9 mouse cellular contexts compared by ENCODE assay signal in the genomic region with DNA sequence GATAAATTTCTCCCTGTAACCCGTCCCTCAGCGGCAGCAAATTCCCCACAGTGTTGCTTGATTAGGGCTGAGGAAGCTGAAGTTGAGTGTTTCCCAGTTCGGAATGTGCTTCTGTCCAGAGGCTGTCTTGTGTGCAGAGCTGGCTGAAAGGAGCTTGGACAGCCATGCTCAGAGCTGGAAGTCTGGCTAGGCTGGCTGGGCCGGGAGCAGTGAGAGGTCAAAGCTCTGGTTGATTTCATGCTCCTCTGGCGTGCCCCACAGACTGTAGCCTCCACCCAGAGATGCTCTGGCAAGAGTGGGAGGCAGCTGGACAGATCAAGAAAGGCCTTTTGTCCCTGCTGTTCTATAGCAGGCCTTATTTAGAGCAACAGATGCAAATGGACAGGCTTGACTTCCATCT.
DNase-seq lines count a peak whose midpoint lies in the region; ATAC-seq and TF ChIP-seq lines count a peak whose summit lies in the region.
"Had no signal": no experiment of that assay in that cellular context is flagged by ENCODE, and none has a peak within 500 bp of the region (broad histone marks: within the 10 kb centered on the region; RNA-seq: fewer than 3 reads in every experiment).

No protein-coding gene starts in this region.

- peaks cover 5% of the 10 kb centered on the region; the same call in 1 of the 2 replicates for H3K4me1 ChIP-seq in intestine, embryonic 14.5 days (replicated peaks; ENCODE audit: control insufficient read depth, insufficient read depth, low read length)
- H3K4me1 ChIP-seq in intestine, postnatal 0 days (replicated peaks; ENCODE audit: control insufficient read depth, insufficient read depth, low read length), result no peaks in the 10 kb centered on the region
- 0 out of 2 replicates have a peak, but pooled peaks cover 3% of the 10 kb centered on the region for H3K4me1 ChIP-seq in hindbrain, embryonic 16.5 days (ENCODE audit: control insufficient read depth, insufficient read depth, low read depth, low read length)

- H3K27me3 ChIP-seq in intestine, embryonic 14.5 days (replicated peaks; ENCODE audit: control insufficient read depth, insufficient read depth, low read length), result no peaks in the 10 kb centered on the region
- H3K27me3 ChIP-seq in intestine, postnatal 0 days (replicated peaks; ENCODE audit: control insufficient read depth, insufficient read depth, low read length), result no peaks in the 10 kb centered on the region
- H3K27me3 ChIP-seq in hindbrain, embryonic 16.5 days (replicated peaks; ENCODE audit: control insufficient read depth, insufficient read depth, low read length), result no peaks in the 10 kb centered on the region
- H3K27me3 ChIP-seq: neural tube, embryonic 13.5 days had no signal

- no peak overlapping the region for H3K4me2 ChIP-seq in intestine, embryonic 14.5 days (ENCODE audit: low read length)
- H3K4me2 ChIP-seq in intestine, postnatal 0 days (replicated peaks; ENCODE audit: low read depth), result no peak overlapping the region
- no peak overlapping the region for H3K4me2 ChIP-seq in hindbrain, embryonic 16.5 days (ENCODE audit: low read length)
- H3K4me2 ChIP-seq: neural tube, embryonic 13.5 days had no signal

- no peak overlapping the region for H3K9ac ChIP-seq in intestine, embryonic 14.5 days (ENCODE audit: low read length)
- no peak overlapping the region for H3K9ac ChIP-seq in intestine, postnatal 0 days (ENCODE audit: low read depth, low read length)
- no peak overlapping the region for H3K9ac ChIP-seq in hindbrain, embryonic 16.5 days (ENCODE audit: low read depth, low read length)
- H3K9ac ChIP-seq: neural tube, embryonic 13.5 days had no signal

- TF ChIP-seq CTCF in intestine, postnatal 0 days (IDR thresholded peaks at IDR 0.05; ENCODE audit: low read depth), result no peak

- peak; percentile 60; the same call in 1 of the 2 replicates for ATAC-seq in intestine, embryonic 14.5 days (replicated peaks; ENCODE audit: low FRiP score, low TSS enrichment, low read depth)
- ATAC-seq in intestine, postnatal 0 days, result no peak
- ATAC-seq in hindbrain, embryonic 16.5 days, result peak; percentile 90; the same call in 1 of the 2 replicates

- no peak overlapping the region for H3K4me3 ChIP-seq in intestine, embryonic 14.5 days (ENCODE audit: low read depth, low read length)
- no peak overlapping the region for H3K4me3 ChIP-seq in intestine, postnatal 0 days (ENCODE audit: low read depth, low read length)
- no peak overlapping the region for H3K4me3 ChIP-seq in hindbrain, embryonic 16.5 days (ENCODE audit: low read length)
- H3K4me3 ChIP-seq: neural tube, embryonic 13.5 days had no signal

- H3K9me3 ChIP-seq in intestine, embryonic 14.5 days (ENCODE audit: control insufficient read depth, low read length), result no peaks in the 10 kb centered on the region
- H3K9me3 ChIP-seq in intestine, postnatal 0 days (ENCODE audit: control insufficient read depth), result no peaks in the 10 kb centered on the region
- H3K9me3 ChIP-seq in hindbrain, embryonic 16.5 days (ENCODE audit: control insufficient read depth, low read length), result no peaks in the 10 kb centered on the region
- H3K9me3 ChIP-seq: neural tube, embryonic 13.5 days had no signal

- H3K36me3 ChIP-seq in intestine, embryonic 14.5 days (ENCODE audit: control insufficient read depth, insufficient read depth, low read length), result no peaks in the 10 kb centered on the region
- no peaks in the 10 kb centered on the region for H3K36me3 ChIP-seq in intestine, postnatal 0 days (ENCODE audit: control insufficient read depth, insufficient read depth)
- H3K36me3 ChIP-seq in hindbrain, embryonic 16.5 days (ENCODE audit: control insufficient read depth, insufficient read depth, low read length), result no peaks in the 10 kb centered on the region
- H3K36me3 ChIP-seq: neural tube, embryonic 13.5 days had no signal

- H3K27ac ChIP-seq in intestine, embryonic 14.5 days (ENCODE audit: low read depth), result peak overlapping the region; percentile 54; the same call in 1 of the 2 replicates
- H3K27ac ChIP-seq in intestine, postnatal 0 days (ENCODE audit: low read depth, low read length), result no peak overlapping the region
- peak overlapping the region; percentile 24; the same call in 1 of the 2 replicates for H3K27ac ChIP-seq in hindbrain, embryonic 16.5 days (ENCODE audit: low read depth, low read length)
- H3K27ac ChIP-seq: neural tube, embryonic 13.5 days had no signal

- WGBS in intestine, embryonic 14.5 days, result 36% methylated on average over 5 of the region's 5 CpGs
- WGBS in intestine, postnatal 0 days, result 44% methylated on average over 5 of the region's 5 CpGs
- WGBS in hindbrain, embryonic 16.5 days, result 41% methylated on average over 5 of the region's 5 CpGs

- peak; percentile 55 for DNase-seq in intestine, embryonic 14.5 days (ENCODE audit: low spot score)
- DNase-seq in adipocyte (ENCODE audit: low spot score), result peak; percentile 56
- peak; percentile 72 for DNase-seq in gastrocnemius, postnatal 25 days
- peak; percentile 46 for DNase-seq in mesoderm, embryonic 11.5 days (ENCODE audit: low read depth, low spot score)
- DNase-seq in T-cell, adult 2 months (ENCODE audit: low spot score), result no peak
- no peak for DNase-seq in thymus, postnatal 36 days

Comparison
In these comparisons a context has a peak if more than half of its experiments do, and no peak if none do; other contexts are left out.
1. DNase-seq: peak in intestine, embryonic 14.5 days (single experiment), adipocyte (single experiment), gastrocnemius, postnatal 25 days (single experiment) and mesoderm, embryonic 11.5 days (single experiment); none in T-cell, adult 2 months (single experiment) and thymus, postnatal 36 days (0 of 2).